Mouse (Mus musculus): Measurements from ENCODE around the gene Ptpn20.

DNA sequence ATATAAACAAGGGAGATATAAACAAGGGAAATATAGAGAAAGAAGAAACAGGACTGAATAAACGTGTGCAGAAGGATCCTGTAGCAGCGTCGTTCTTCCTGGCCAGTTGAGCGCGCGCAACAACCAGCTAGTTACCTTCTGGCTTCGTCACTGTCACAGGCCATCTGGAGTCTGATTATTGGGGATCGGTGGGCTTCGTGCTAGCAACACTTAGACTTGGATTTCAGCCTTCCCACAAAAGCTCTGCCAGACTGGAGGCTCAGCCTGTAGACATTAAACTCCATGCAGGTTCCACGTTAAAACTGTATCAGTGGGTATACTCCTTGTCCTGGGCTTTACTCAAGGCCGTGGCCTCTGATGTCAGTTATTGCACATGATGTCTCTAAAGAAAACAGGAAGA is 80.9 kb downstream of the Ptpn20 start:
- TF ChIP-seq GATA1 (IDR thresholded peaks at IDR 0.05; ENCODE audit: borderline replicate concordance, low read length), result no peak
- TF ChIP-seq FLI1 (IDR thresholded peaks at IDR 0.05; ENCODE audit: low read length), result no peak

All from megakaryocyte, embryonic 14.5 days (primary cell).